Mouse (Mus musculus) megakaryocyte, adult 5-6 weeks (primary cell): Measurements from ENCODE around the gene Hist1h2bk. TPM values are rescaled to one million over a fixed set of nuclear protein-coding genes. Genes with fewer than 3 reads are reported as not detected.

Experiments used
- total RNA-seq, 2 experiments: library from RNA; stranded (forward) in 1 of 2; stranded (reverse) in 1 of 2; fragments of 153-499, 151-499 nt in 1 of 2; fragments of 221-1000, 200-1000 nt in 1 of 2; gene quantifications; 2 replicates each; pipeline versions ENCODE4 v1.2.3 to v1.2.4; 2015 to 2017

The Hist1h2bk gene
- total RNA-seq, 2 experiments from 2014 or later = 78.9 to 1,747 TPM

Other genes starting within 250 kb of the Hist1h2bk start
- gene Hist1h2an, start 248.7 kb upstream of the Hist1h2bk start, total RNA-seq (2015) = 5.6 TPM in 1 of 2 replicates, not detected in the other
- gene Hist1h2an, start 248.7 kb upstream of the Hist1h2bk start, total RNA-seq (2017) = 740 and 806 TPM in 2 replicates
- 15.3 and 29.2 TPM in 2 replicates for gene Hist1h2bp, start 248.4 kb upstream of the Hist1h2bk start, total RNA-seq (2015)
- 50.7 and 60.8 TPM in 2 replicates for gene Hist1h2bp, start 248.4 kb upstream of the Hist1h2bk start, total RNA-seq (2017)
- 340 and 370 TPM in 2 replicates for gene Hist1h2bq, start 225.7 kb upstream of the Hist1h2bk start, total RNA-seq (2015)
- gene Hist1h2bq, start 225.7 kb upstream of the Hist1h2bk start, total RNA-seq (2017) = 37.2 and 71.4 TPM in 2 replicates
- 149 and 256 TPM in 2 replicates for gene Hist1h2ao, start 225.4 kb upstream of the Hist1h2bk start, total RNA-seq (2015)
- gene Hist1h2ao, start 225.4 kb upstream of the Hist1h2bk start, total RNA-seq (2017) = 2,161 and 2,311 TPM in 2 replicates
- gene Hist1h4m, start 224.1 kb upstream of the Hist1h2bk start, total RNA-seq (2015) = 67.9 and 71.7 TPM in 2 replicates
- gene Hist1h4m, start 224.1 kb upstream of the Hist1h2bk start, total RNA-seq (2017) = 1,995 and 3,050 TPM in 2 replicates
- 60.0 and 63.1 TPM in 2 replicates for gene Hist1h4n, start 203.7 kb upstream of the Hist1h2bk start, total RNA-seq (2015)
- 1,683 and 2,067 TPM in 2 replicates for gene Hist1h4n, start 203.7 kb upstream of the Hist1h2bk start, total RNA-seq (2017)
- gene Hist1h2ap, start 202.4 kb upstream of the Hist1h2bk start, total RNA-seq (2015) = 111 and 142 TPM in 2 replicates
- gene Hist1h2ap, start 202.4 kb upstream of the Hist1h2bk start, total RNA-seq (2017) = 857 and 1,070 TPM in 2 replicates
- 322 and 378 TPM in 2 replicates for gene Hist1h2br, start 202.1 kb upstream of the Hist1h2bk start, total RNA-seq (2015)
- gene Hist1h2br, start 202.1 kb upstream of the Hist1h2bk start, total RNA-seq (2017) = 273 and 294 TPM in 2 replicates
- 0.23 and 0.36 TPM in 2 replicates for gene Zfp184, start 90.8 kb upstream of the Hist1h2bk start, total RNA-seq (2015)
- 0.65 TPM in 1 of 2 replicates, not detected in the other for gene Zfp184, start 90.8 kb upstream of the Hist1h2bk start, total RNA-seq (2017)
- gene Pom121l2, start 54.7 kb upstream of the Hist1h2bk start, total RNA-seq (2015) = not detected in 2 replicates
- not detected in 2 replicates for gene Pom121l2, start 54.7 kb upstream of the Hist1h2bk start, total RNA-seq (2017)
- gene Prss16, start 26.1 kb upstream of the Hist1h2bk start, total RNA-seq (2015) = 3.7 and 4.3 TPM in 2 replicates
- 2.8 and 5.2 TPM in 2 replicates for gene Prss16, start 26.1 kb upstream of the Hist1h2bk start, total RNA-seq (2017)
- 0.91 and 1.1 TPM in 2 replicates for gene Hist1h2ah, start 302 bp upstream of the Hist1h2bk start, total RNA-seq (2015)
- gene Hist1h2ah, start 302 bp upstream of the Hist1h2bk start, total RNA-seq (2017) = 48.2 and 145 TPM in 2 replicates
- gene Hist1h4i, start 5.5 kb downstream of the Hist1h2bk start, total RNA-seq (2015) = 34.9 and 43.5 TPM in 2 replicates
- 115 and 127 TPM in 2 replicates for gene Hist1h4i, start 5.5 kb downstream of the Hist1h2bk start, total RNA-seq (2017)
- 43.5 and 58.5 TPM in 2 replicates for gene Hist1h2ag, start 7.1 kb downstream of the Hist1h2bk start, total RNA-seq (2015)
- gene Hist1h2ag, start 7.1 kb downstream of the Hist1h2bk start, total RNA-seq (2017) = 942 and 986 TPM in 2 replicates
- gene Hist1h2bj, start 7.3 kb downstream of the Hist1h2bk start, total RNA-seq (2015) = 57.4 and 58.7 TPM in 2 replicates
- gene Hist1h2bj, start 7.3 kb downstream of the Hist1h2bk start, total RNA-seq (2017) = 645 and 753 TPM in 2 replicates
- not detected in 2 replicates for gene Vmn1r188, start 48.6 kb downstream of the Hist1h2bk start, total RNA-seq (2015)
- not detected in 2 replicates for gene Vmn1r188, start 48.6 kb downstream of the Hist1h2bk start, total RNA-seq (2017)
- not detected in 2 replicates for gene Vmn1r189, start 70.0 kb downstream of the Hist1h2bk start, total RNA-seq (2015)
- gene Vmn1r189, start 70.0 kb downstream of the Hist1h2bk start, total RNA-seq (2017) = not detected in 2 replicates
- gene Vmn1r191, start 148.1 kb downstream of the Hist1h2bk start, total RNA-seq (2015) = not detected in 2 replicates
- not detected in 2 replicates for gene Vmn1r191, start 148.1 kb downstream of the Hist1h2bk start, total RNA-seq (2017)
- not detected in 2 replicates for gene Vmn1r192, start 155.3 kb downstream of the Hist1h2bk start, total RNA-seq (2015)
- 0.04 TPM in 1 of 2 replicates, not detected in the other for gene Vmn1r192, start 155.3 kb downstream of the Hist1h2bk start, total RNA-seq (2017)
- not detected in 2 replicates for gene Vmn1r193, start 187.3 kb downstream of the Hist1h2bk start, total RNA-seq (2015)
- gene Vmn1r193, start 187.3 kb downstream of the Hist1h2bk start, total RNA-seq (2017) = not detected in 2 replicates
- gene Vmn1r194, start 208.3 kb downstream of the Hist1h2bk start, total RNA-seq (2015) = not detected in 2 replicates
- not detected in 2 replicates for gene Vmn1r194, start 208.3 kb downstream of the Hist1h2bk start, total RNA-seq (2017)
- not detected in 2 replicates for gene Vmn1r195, start 234.7 kb downstream of the Hist1h2bk start, total RNA-seq (2015)
- gene Vmn1r195, start 234.7 kb downstream of the Hist1h2bk start, total RNA-seq (2017) = not detected in 2 replicates